8 mouse cellular contexts compared by ENCODE assay signal in the genomic region with DNA sequence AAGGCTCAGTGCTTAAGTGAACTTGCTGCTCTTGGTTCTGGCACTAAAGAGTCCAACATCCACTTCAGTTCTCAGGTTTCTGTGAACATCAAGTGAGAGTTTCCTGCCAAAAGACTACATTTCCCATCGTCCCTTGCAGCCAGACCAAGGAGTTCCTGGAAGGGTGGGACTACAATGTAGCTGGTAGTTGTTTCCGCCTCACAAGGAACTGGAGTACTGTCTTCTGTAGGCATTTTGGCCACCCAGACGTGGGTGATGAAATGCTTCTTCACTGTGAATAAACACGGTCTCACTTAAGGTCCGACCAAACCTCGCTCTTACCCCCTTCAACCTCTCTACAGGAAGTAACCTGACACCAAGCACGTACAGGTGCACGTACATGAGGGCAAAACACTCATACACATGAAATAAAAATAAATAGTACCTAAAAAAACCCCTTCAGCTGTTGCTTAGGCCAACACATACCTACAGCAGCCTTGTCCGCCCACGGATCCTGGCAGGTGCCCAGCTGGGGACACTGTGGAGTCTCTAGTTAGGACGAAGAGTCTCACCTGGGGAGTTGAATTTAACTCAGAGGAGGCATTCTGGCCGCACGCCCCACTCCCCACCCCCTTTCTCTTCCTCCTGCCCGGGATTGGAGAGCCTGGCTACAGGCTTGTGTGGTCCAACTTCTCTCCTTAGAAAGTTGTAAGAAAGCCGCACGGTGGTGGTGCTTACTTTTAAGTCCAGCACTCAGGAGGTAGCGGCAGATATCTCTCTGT. TPM values are rescaled to one million over a fixed set of nuclear protein-coding genes. Genes with fewer than 3 reads are reported as not detected.
A peak's percentile ranks its signal among the peaks of the same experiment; 100 is the strongest.
DNase-seq lines count a peak whose midpoint lies in the region; ATAC-seq lines count a peak whose summit lies in the region.

No protein-coding gene starts in this region.

- no peaks in the 10 kb centered on the region for H3K9me3 ChIP-seq in heart, embryonic 15.5 days (replicated peaks)
- no peaks in the 10 kb centered on the region for H3K9me3 ChIP-seq in liver, embryonic 13.5 days (replicated peaks)

- no peaks in the 10 kb centered on the region for H3K27me3 ChIP-seq in heart, embryonic 15.5 days
- H3K27me3 ChIP-seq in liver, embryonic 13.5 days = no peaks in the 10 kb centered on the region
- H3K27me3 ChIP-seq in splenic B cell, adult 2 months (ENCODE audit: control insufficient read depth, insufficient read depth, low read length, poor library complexity, severe bottlenecking) = no peaks in the 10 kb centered on the region

- H3K27ac ChIP-seq in heart, embryonic 15.5 days = peak overlapping the region; percentile 54
- H3K27ac ChIP-seq in liver, embryonic 13.5 days = no peak overlapping the region

- 19% methylated on average over 17 of the region's 17 CpGs for WGBS in heart, embryonic 15.5 days
- 25% methylated on average over 17 of the region's 17 CpGs for WGBS in liver, embryonic 13.5 days (ENCODE audit: insufficient replicate concordance)

- peak; percentile 67 for DNase-seq in brain, embryonic 18.5 days (ENCODE audit: low read depth, low spot score)
- peak; percentile 86 for DNase-seq in kidney, postnatal 14 days
- peak; percentile 65 for DNase-seq in liver, embryonic 13.5 days
- DNase-seq in naive thymus-derived CD4-positive, alpha-beta T cell, adult 2 months (ENCODE audit: low read depth) = peak; percentile 91
- DNase-seq in splenic B cell, adult 2 months (ENCODE audit: low read depth, low spot score) = peak; percentile 90

- H3K36me3 ChIP-seq in heart, embryonic 15.5 days = no peaks in the 10 kb centered on the region
- H3K36me3 ChIP-seq in liver, embryonic 13.5 days = no peaks in the 10 kb centered on the region
- no peaks in the 10 kb centered on the region for H3K36me3 ChIP-seq in splenic B cell, adult 2 months (ENCODE audit: control insufficient read depth, insufficient read depth, low read length, poor library complexity, severe bottlenecking)

- H3K9ac ChIP-seq in heart, embryonic 15.5 days = peak overlapping the region; percentile 51
- peak overlapping the region; percentile 62 for H3K9ac ChIP-seq in liver, embryonic 13.5 days

- peak overlapping the region; percentile 72 for H3K4me2 ChIP-seq in heart, embryonic 15.5 days
- H3K4me2 ChIP-seq in liver, embryonic 13.5 days = peak overlapping the region; percentile 67

- H3K4me3 ChIP-seq in heart, embryonic 15.5 days = peak overlapping the region; percentile 58
- peak overlapping the region; percentile 53 for H3K4me3 ChIP-seq in liver, embryonic 13.5 days (replicated peaks)

- ATAC-seq in CD4-positive, CD25-positive, alpha-beta regulatory T cell, adult 4 months = peak; percentile 90
- peak; percentile 92 for ATAC-seq in erythroid progenitor cell, adult 5-6 weeks (replicated peaks; ENCODE audit: low FRiP score, poor library complexity, severe bottlenecking)
- peak; percentile 74 for ATAC-seq in heart, embryonic 15.5 days (replicated peaks; ENCODE audit: insufficient number of reproducible peaks, insufficient read depth, low FRiP score, low read depth)
- ATAC-seq in liver, embryonic 13.5 days (ENCODE audit: low read depth) = peak; percentile 76

- H3K4me1 ChIP-seq in heart, embryonic 15.5 days (replicated peaks) = peaks cover 10% of the 10 kb centered on the region
- H3K4me1 ChIP-seq in liver, embryonic 13.5 days (replicated peaks) = peaks cover 13% of the 10 kb centered on the region

RNA-seq across cellular contexts. Expression of a gene that starts 41.9 kb away (rescaled TPM):
- 100 to 1,000 TPM; 128 to 129 TPM for polyA plus RNA-seq in CD4-positive, CD25-positive, alpha-beta regulatory T cell, adult 4 months (2017; shearing (Covaris generic))
- total RNA-seq in erythroid progenitor cell, adult 5-6 weeks (2015; ENCODE audit: low replicate concordance) = 32.7 and 43.2 TPM in 2 replicates
- 12.3 and 12.7 TPM in 2 replicates for total RNA-seq in erythroid progenitor cell, adult 5-6 weeks (2017; ENCODE audit: low replicate concordance)
- polyA plus RNA-seq in heart, embryonic 15.5 days (2015; fragmentation: Nextera tagmentation; extraction: Ambion mirVana) = 115 and 137 TPM in 2 replicates
- 90.3 and 101 TPM in 2 replicates for polyA plus RNA-seq in liver, embryonic 13.5 days (2015; fragmentation: Nextera tagmentation; extraction: Ambion mirVana)

RNA-seq across cellular contexts. Expression of a gene that starts 42.0 kb away (rescaled TPM):
- polyA plus RNA-seq in CD4-positive, CD25-positive, alpha-beta regulatory T cell, adult 4 months (2017; shearing (Covaris generic)) = 10 to 100 TPM; 18.2 to 27.0 TPM
- total RNA-seq in erythroid progenitor cell, adult 5-6 weeks (2015; ENCODE audit: low replicate concordance) = 4.7 and 11.7 TPM in 2 replicates
- total RNA-seq in erythroid progenitor cell, adult 5-6 weeks (2017; ENCODE audit: low replicate concordance) = 2.2 and 2.5 TPM in 2 replicates
- 8.8 and 10.6 TPM in 2 replicates for polyA plus RNA-seq in heart, embryonic 15.5 days (2015; fragmentation: Nextera tagmentation; extraction: Ambion mirVana)
- 5.8 and 8.4 TPM in 2 replicates for polyA plus RNA-seq in liver, embryonic 13.5 days (2015; fragmentation: Nextera tagmentation; extraction: Ambion mirVana)

RNA-seq across cellular contexts. Expression of a gene that starts 52.1 kb away (rescaled TPM):
- polyA plus RNA-seq in CD4-positive, CD25-positive, alpha-beta regulatory T cell, adult 4 months (2017; shearing (Covaris generic)) = 10 to 100 TPM; 19.9 to 27.8 TPM
- 4.3 and 4.6 TPM in 2 replicates for total RNA-seq in erythroid progenitor cell, adult 5-6 weeks (2015; ENCODE audit: low replicate concordance)
- total RNA-seq in erythroid progenitor cell, adult 5-6 weeks (2017; ENCODE audit: low replicate concordance) = 5.6 and 5.9 TPM in 2 replicates
- 0.82 and 1.5 TPM in 2 replicates for polyA plus RNA-seq in heart, embryonic 15.5 days (2015; fragmentation: Nextera tagmentation; extraction: Ambion mirVana)
- 0.55 and 0.61 TPM in 2 replicates for polyA plus RNA-seq in liver, embryonic 13.5 days (2015; fragmentation: Nextera tagmentation; extraction: Ambion mirVana)
